Mouse (Mus musculus): ENCODE data around the gene Olfr224. TPM values are rescaled to one million over a fixed set of nuclear protein-coding genes. Genes with fewer than 3 reads are reported as not detected.

Olfr224 gene
- not detected for total RNA-seq (2021)

DNA sequence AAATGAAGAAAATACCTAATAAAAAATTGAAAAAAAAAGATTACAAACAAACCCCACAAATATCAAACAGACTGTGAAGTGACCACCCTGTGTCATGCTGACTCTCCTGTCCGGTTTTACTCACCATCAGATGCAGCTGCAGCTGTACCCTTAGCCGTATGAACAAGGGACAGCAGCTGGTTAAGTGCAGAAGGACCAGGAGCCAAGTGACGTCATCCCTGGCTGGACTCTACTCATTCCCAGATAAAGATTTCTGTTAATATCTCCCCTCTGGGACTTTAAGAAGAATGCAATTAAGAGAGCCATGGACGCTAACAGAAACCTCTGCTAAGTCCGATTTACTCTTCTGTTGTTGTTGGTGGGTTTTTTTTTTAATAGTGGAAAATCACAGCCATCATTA lies at the start of gene Olfr224:
Gene Olfr224 (minus strand): TSS at position 149 of the 400 bp plus-strand sequence.
- intact Hi-C loops (cut with DNase I): no loop called here
- no peak for DNase-seq (ENCODE audit: low spot score in 2 of 2)

DNA sequence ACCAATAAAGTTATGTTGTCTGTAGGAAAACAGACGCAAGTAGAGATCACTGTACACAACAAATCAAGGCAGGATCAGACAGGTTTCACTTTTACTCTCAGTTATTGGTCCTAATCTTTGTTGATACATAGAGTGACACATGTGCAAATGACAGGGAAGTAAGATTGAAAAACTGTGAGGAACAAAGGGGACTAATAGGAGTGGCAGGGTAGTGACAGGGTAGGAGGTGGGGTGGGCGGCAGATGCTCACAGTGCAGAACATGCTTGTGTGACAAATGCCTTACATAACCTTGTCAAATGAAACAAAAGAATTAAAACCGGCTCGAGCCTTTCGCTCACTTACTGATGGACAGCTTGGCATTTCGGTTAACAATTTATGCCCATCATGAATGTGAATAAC lies 48.4 kb upstream of the Olfr224 start:
- no peak for DNase-seq (ENCODE audit: low spot score in 2 of 2)
- intact Hi-C loops (cut with DNase I): no loop called here

DNA sequence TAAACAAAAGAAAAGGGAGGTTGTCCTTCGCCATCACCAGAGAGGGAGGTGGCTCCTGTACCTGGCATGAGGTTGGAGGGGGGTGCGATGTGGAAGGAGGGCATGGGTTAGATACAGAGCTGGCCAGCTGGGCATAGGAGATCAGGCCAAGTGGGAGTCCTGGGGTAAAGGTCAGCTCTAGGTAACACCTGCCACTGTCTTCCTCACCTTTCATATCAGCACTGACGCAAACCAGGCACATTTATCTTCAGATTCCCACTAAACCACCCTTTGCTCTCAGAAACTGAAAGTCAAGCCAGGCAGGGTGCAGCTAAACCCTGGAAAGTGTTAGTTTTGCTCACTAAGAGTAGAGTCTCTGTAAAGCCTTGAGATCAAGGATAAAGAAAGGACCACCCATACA lies 48.0 kb upstream of the Olfr224 start:
- intact Hi-C loops (cut with DNase I): no loop called here
- DNase-seq (ENCODE audit: low spot score in 2 of 2): no peak

DNA sequence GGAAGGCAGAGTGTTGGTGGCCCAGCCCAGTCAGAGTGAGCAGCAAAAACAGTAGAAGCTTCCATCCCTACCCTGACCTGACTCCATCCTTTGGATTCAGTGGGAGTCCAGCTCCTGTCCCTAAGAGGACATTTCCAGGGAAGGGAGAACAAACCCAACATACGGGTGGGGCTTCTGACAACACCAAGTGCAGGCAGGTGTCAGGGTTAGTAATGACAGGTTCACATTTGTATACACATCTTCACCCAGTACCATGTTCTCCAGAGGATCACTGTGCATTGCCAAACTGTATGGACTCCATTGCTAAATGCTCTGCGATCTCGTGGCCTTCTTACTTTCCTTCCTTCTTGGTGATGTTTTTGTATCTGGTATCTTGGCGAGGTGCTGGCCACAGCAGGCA lies 45.6 kb upstream of the Olfr224 start, which contains the start of gene 2210407C18Rik:
Gene 2210407C18Rik (minus strand): TSS at position 101 of the 400 bp plus-strand sequence.
- DNase-seq (ENCODE audit: low spot score in 2 of 2): no peak
- intact Hi-C loops (cut with DNase I): no loop called here

DNA sequence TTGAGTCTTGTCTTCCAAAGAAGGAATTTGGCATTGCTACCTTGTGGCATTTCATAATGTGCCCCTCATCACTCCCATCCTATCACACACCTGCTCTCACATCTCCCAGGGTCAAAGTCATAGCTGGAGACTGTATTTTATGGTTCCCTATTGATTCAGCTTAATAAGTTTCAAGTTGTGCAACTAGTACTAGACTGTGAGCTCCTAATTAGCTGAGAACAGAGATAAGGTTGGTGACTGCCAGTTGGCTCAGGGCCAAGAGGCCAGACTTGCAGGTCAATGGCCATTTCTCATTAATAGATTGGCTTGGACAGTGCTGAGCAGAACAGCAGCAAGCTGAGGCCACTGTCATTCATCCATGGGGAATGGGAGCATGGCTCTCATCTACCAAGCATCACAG lies 44.2 kb upstream of the Olfr224 start:
- DNase-seq (ENCODE audit: low spot score in 2 of 2): no peak
- intact Hi-C loops (cut with DNase I): no loop called here

DNA sequence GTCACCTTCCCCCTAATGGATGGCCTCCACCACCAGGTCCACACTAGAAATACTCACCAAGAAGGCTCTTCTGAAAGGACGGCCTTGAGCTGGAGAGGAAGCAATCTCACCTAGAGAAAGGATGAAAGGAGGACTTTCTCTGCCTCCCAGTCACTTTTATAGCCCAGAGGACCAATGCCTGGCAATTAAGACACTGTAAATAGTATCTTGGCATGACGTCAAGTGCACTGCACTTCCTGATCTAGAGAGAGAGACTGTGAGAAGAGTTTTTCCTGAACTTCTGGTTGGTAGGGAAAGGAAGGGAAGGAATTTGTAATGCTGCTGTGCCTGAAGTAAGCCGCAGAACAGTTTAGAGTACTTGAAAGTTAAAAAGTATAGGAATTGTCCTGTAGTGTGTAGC lies 43.0 kb upstream of the Olfr224 start:
- intact Hi-C loops (cut with DNase I): no loop called here

DNA sequence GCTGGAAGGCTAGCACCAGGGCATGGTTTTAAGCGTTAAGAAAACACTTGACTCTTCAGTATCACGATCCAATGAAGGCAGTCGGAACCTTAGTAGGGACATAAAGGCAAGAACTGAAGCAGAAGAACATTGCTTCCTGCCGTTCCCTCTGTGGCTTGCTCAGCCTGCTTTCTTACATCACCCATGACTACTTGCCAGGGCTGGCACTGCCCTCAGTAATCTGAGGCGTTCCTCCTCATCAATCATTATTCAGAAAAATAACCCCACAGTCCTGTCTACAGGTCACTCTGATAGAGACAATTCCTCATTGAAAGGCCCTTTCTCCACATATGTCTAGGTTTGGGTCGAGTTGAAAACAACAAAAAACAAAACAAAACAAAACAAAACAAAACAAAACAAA lies 36.7 kb upstream of the Olfr224 start:
- intact Hi-C loops (cut with DNase I): no loop called here
- no peak for DNase-seq (ENCODE audit: low spot score in 2 of 2)

More for the DNA sequence above, 43.0 kb upstream of the Olfr224 start:
- no peak for DNase-seq (ENCODE audit: low spot score in 2 of 2)

DNA sequence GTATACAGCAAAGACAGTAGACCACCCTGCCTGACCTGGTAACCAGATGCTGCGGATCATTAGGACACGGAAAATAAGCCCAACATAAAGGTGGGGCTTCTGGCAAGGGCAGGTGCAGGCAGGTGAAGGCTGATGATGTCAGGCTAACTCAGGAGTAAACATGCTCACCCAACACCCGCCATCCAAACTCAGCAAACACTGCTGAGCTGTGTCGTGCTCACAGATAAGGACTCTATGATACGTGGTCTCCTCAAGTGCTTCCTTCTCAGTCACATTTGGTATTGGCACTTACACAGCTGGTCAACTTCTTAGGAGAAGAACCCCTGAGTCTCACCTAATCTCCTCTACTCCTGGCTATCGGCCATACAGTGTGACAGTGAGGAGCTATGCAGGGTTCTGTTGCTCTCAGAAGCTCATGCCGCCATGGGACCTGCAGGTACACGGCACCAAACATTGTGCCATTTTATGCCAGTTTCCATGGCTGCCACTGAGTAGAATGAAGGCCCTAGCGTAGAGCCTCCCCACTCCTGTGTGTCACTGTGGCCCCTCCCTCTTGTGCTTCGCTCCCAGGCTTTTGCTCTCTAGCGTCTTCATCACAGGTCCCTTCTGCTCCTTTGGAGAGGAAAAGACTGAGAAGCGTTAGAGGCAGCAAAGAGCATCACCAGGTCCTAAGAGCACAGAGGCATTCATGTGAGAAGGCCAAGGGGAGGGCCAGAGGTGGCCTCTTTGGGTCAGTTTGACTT lies 36.0 kb upstream of the Olfr224 start:
- intact Hi-C loops (cut with DNase I): no loop called here
- DNase-seq (ENCODE audit: low spot score in 2 of 2): no peak

DNA sequence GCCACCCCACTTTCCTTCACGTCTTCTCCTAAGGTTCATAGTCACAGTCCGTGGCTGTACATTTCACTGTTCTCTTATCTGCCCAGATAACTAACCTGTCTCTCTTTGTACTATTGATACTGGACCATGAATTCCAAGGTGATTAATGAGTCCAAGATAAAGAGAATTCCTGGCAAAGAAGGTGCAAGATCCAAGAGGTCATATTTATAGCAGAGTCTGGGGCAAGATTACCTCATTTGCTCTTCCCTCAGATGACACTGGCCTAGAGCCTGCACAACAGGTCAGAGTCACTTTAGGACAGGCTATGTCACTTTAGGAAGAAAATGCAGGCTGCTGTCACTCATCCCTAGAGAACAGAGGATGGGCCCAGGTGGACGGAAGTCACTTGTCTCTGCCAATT lies 34.9 kb upstream of the Olfr224 start:
- intact Hi-C loops (cut with DNase I): no loop called here

GRCm38 (mm10) chr11:58604688-58605087 lies 34.3 kb upstream of the Olfr224 start:
- no peak for DNase-seq (ENCODE audit: low spot score in 2 of 2)
- intact Hi-C loops (cut with DNase I): no loop called here

More for the DNA sequence above, 34.9 kb upstream of the Olfr224 start:
- no peak for DNase-seq (ENCODE audit: low spot score in 2 of 2)

- no peak for DNase-seq (ENCODE audit: low spot score in 2 of 2)
- intact Hi-C loops (cut with DNase I): no loop called here
Measured at GRCm38 (mm10) chr11:58602800-58603560, 32.6 kb upstream of the Olfr224 start.

GRCm38 (mm10) chr11:58602062-58602461 lies 31.7 kb upstream of the Olfr224 start:
- DNase-seq (ENCODE audit: low spot score in 2 of 2): no peak
- intact Hi-C loops (cut with DNase I): no loop called here

DNA sequence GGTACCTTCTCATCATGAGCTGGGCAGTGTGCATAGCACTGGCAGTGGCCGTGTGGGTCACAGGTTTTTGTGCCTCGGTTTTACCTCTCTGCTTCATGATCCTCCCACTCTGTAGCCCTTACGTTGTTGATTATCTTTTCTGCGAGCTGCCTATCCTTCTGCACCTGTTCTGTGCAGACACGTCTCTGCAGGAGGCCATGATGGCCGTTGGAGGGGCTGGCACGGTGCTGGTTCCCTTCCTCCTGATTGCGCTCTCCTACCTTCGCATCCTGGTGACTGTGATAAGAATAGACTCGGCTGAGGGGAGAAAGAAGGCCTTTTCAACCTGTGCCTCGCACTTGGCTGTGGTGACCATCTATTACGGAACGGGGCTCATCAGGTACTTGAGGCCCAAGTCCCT lies 27.5 kb upstream of the Olfr224 start:
- intact Hi-C loops (cut with DNase I): no loop called here
- DNase-seq (ENCODE audit: low spot score in 2 of 2): no peak

DNA sequence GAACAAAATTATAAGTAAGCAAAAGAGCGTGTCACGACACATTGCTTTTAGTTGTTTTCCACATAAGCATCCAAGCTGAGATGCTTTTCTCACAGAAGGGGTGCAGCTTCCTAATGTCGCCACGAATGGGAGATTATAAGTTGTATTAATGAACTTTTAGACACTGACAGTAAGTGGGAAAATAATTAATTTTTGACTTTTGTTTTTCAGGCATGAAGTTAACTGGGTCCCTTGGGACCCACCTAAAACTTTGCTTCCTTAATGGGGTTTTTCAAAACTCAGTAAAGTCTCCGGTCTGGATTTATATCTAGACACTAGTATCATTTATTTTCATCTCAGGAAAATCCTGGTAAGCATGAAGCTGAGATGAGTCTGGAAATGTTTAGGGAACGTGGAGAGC lies 24.5 kb upstream of the Olfr224 start, which contains the start of gene Olfr324:
Gene Olfr324 (plus strand): TSS at position 301 of the 400 bp plus-strand sequence.
- no peak for DNase-seq (ENCODE audit: low spot score in 2 of 2)
- intact Hi-C loops (cut with DNase I): no loop called here

DNA sequence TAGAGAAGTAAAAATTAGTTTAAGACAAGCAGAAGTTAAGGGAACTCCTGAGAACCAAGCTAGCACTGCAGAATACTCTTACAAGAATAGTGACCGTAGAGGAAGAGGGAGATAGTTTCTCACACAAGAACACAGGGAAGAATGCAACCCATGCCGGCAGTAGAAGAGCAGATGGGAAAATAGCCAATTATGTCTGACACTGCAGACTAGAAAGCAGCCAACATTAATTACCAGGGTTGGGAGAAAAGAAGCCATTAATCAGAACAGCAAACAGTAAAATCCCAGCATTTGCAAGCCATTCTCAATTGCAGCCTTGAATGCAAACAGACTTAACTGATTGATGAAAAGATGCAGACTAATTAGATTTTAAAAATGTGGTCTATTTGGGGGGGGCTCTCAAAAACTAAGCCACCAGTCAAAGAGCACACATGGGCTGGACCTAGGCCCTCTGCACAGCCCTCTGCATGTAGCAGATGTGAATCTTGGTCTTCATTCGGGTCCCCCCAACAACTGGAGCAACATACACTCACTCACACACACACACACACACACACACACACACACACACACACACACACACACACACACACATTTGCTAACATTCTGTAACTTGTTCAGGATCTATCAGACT lies 18.4 kb upstream of the Olfr224 start:
- no peak for DNase-seq (ENCODE audit: low spot score in 2 of 2)
- intact Hi-C loops (cut with DNase I): loop anchor here (5.0 kb wide), 1 partner anchor 186 kb away; no protein-coding TSS in a partner anchor

DNA sequence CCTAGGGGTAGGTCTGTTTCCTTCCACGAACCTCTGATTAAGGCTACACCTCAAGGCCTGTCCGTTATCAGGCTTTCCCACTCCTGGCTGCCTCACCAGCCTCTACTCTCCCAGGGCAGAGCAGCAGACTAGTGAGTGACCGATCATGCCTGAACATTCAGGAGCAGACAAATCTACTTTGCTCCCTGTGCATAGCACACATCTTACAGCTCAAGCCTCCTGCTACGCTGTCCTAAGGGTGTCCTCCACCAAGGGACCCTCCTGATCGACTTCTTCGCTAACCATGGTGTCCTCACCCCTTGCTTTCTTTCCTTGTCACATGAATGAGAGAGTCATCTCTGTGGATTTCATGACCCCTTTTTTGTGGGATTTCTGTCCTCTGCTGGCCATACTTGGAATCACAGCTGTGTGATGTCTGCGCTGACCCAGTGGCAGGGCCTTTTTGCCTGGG lies 17.6 kb upstream of the Olfr224 start:
- intact Hi-C loops (cut with DNase I): loop anchor here (5.0 kb wide), 1 partner anchor 186 kb away; no protein-coding TSS in a partner anchor
- peak; percentile 10 to 15 for DNase-seq (ENCODE audit: low spot score in 2 of 2)

GRCm38 (mm10) chr11:58578636-58579035 lies 8.3 kb upstream of the Olfr224 start:
- no peak for DNase-seq (ENCODE audit: low spot score in 2 of 2)
- intact Hi-C loops (cut with DNase I): no loop called here

- no peak for DNase-seq (ENCODE audit: low spot score in 2 of 2)
- intact Hi-C loops (cut with DNase I): no loop called here
Measured at GRCm38 (mm10) chr11:58577430-58577829, 7.1 kb upstream of the Olfr224 start, which contains the start of gene Olfr325. Olfr325 (plus strand) TSS chr11:58577730.

- no peak for DNase-seq (ENCODE audit: low spot score in 2 of 2)
- intact Hi-C loops (cut with DNase I): no loop called here
Measured at GRCm38 (mm10) chr11:58555536-58555935, 14.8 kb downstream of the Olfr224 start, which contains the start of gene Olfr328. Olfr328 (minus strand) TSS chr11:58555636.

GRCm38 (mm10) chr11:58546322-58546721 lies 24.0 kb downstream of the Olfr224 start, which contains the start of gene Olfr329-ps:
Olfr329-ps (minus strand) TSS chr11:58546422.
- DNase-seq (ENCODE audit: low spot score in 2 of 2): no peak
- intact Hi-C loops (cut with DNase I): no loop called here
